Mouse (Mus musculus) C2C12 (cell line): ENCODE results near the gene Ubiad1.

Experiments used
- CEBPB ChIP-seq: IDR thresholded peaks from one replicate; pipeline ENCODE4 v1.6.1; 2011; ENCODE audit warnings: low read depth, mild to moderate bottlenecking, control low read depth, moderate library complexity
- CTCF ChIP-seq: IDR thresholded peaks from one replicate; pipeline ENCODE4 v1.5.1; 2011; ENCODE audit not compliant: control insufficient read depth, insufficient read depth, insufficient read length
- FOSL1 ChIP-seq: IDR thresholded peaks from one replicate; pipeline ENCODE4 v1.8.0; 2011; ENCODE audit warnings: mild to moderate bottlenecking, low read length; ENCODE audit not compliant: poor library complexity, insufficient read depth, severe bottlenecking
- MAX ChIP-seq: IDR thresholded peaks from one replicate; pipeline ENCODE4 v1.6.1; 2011; ENCODE audit warnings: mild to moderate bottlenecking, control low read depth
- MYOD1 ChIP-seq: IDR thresholded peaks from one replicate; pipeline ENCODE4 v1.6.1; 2011; ENCODE audit warnings: low read depth; ENCODE audit not compliant: control insufficient read depth, insufficient read length
- MYOG ChIP-seq: IDR thresholded peaks from one replicate; pipeline ENCODE4 v1.6.1; 2011; ENCODE audit not compliant: control insufficient read depth, insufficient read length; ENCODE audit errors: extremely low read depth
- USF1 ChIP-seq: IDR thresholded peaks from one replicate; pipeline ENCODE4 v1.6.1; 2011; ENCODE audit warnings: low read depth, mild to moderate bottlenecking, control low read depth, moderate library complexity

DNA sequence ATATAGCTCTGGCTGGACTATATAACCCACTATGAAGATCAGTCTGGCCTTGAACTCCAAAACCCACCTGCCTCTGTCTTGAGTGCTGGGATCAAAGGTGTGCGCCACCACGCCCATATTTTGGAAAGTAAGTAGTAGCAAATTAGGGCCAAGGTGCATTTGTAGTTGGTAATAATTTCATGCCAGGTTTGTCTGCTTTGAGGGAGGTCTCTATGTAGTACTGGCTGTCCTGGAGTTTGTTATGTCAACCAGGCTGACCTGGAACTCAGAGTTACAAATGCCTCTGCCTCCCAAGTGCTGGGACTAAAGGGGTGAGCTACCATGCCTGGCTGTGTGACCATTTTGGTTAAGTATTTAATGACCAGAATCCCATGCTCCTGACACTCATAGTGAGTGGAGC lies 35.7 kb upstream of the Ubiad1 start:
- TF ChIP-seq CTCF (no peak), MAX (no peak), MYOD1 (no peak), USF1 (no peak), MYOG (no peak), CEBPB (no peak), FOSL1 (no peak)
